Mouse (Mus musculus) brain, embryonic 14.5 days (tissue): ENCODE measurements at regions not wholly inside any gene's neighbourhood (a gene's known extent, or its start where the extent isn't known, plus 50 kb on each side); places are given as distances from the start of the nearest gene placed in this dataset.

Source experiments
- CTCF ChIP-seq: fragments of 200-500 bp; IDR thresholded peaks from 2 replicates; pipeline ENCODE4 v1.5.1; 2012; ENCODE audit warnings: inconsistent platforms, mild to moderate bottlenecking, moderate library complexity, borderline replicate concordance; ENCODE audit not compliant: insufficient read depth, insufficient read length; ENCODE audit errors: extremely low read depth
- POLR2A ChIP-seq: fragments of 200-500 bp; IDR thresholded peaks from 2 replicates; pipeline ENCODE4 v1.6.1; 2012; ENCODE audit warnings: mild to moderate bottlenecking, inconsistent platforms, borderline replicate concordance; ENCODE audit not compliant: poor library complexity, insufficient read depth, insufficient read length, severe bottlenecking; ENCODE audit errors: extremely low read depth

- TF ChIP-seq POLR2A (no peak), CTCF (no peak)
These were observed 121.8 kb upstream of the Cdkn3 start for GRCm38 (mm10) chr14:46638516-46638915.
